Mouse (Mus musculus): ENCODE data around the gene Cnpy1. TPM values are rescaled to one million over a fixed set of nuclear protein-coding genes. Genes with fewer than 3 reads are reported as not detected.

Cnpy1 gene
- polyA plus RNA-seq, 1 experiment from 2014 or later: not detected

- Histone ChIP-seq H3K4me2 (no peak overlapping the region), H3K36me3 (no peaks in the 10 kb centered on the region)
- 75% methylated on average over 5 of the region's 5 CpGs for WGBS
These were observed 6.7 kb downstream of the Cnpy1 start for GRCm38 (mm10) chr5:28238876-28239275.

GRCm38 (mm10) chr5:28238152-28238551 lies 7.5 kb downstream of the Cnpy1 start:
- H3K36me3 ChIP-seq: no peaks in the 10 kb centered on the region
- no peak overlapping the region for H3K27ac ChIP-seq
- no peaks in the 10 kb centered on the region for H3K27me3 ChIP-seq
- 26% methylated on average over 4 of the region's 4 CpGs for WGBS
- no peaks in the 10 kb centered on the region for H3K9me3 ChIP-seq (replicated peaks)
- H3K4me1 ChIP-seq (replicated peaks): peaks cover 10% of the 10 kb centered on the region
- no peak overlapping the region for H3K4me3 ChIP-seq
- ATAC-seq (replicated peaks; ENCODE audit: insufficient number of reproducible peaks, insufficient read depth, low FRiP score, low read depth): no peak
- H3K4me2 ChIP-seq: no peak overlapping the region
- no peak overlapping the region for H3K9ac ChIP-seq

More at GRCm38 (mm10) chr5:28238876-28239275, 6.7 kb downstream of the Cnpy1 start:
- Histone ChIP-seq H3K9me3 (replicated peaks) (no peaks in the 10 kb centered on the region), H3K27ac (no peak overlapping the region), H3K4me1 (replicated peaks) (peaks cover 10% of the 10 kb centered on the region), H3K4me3 (no peak overlapping the region), H3K27me3 (no peaks in the 10 kb centered on the region), H3K9ac (no peak overlapping the region)
- ATAC-seq (replicated peaks; ENCODE audit: insufficient number of reproducible peaks, insufficient read depth, low FRiP score, low read depth): no peak

GRCm38 (mm10) chr5:28237715-28238114 lies 7.9 kb downstream of the Cnpy1 start:
- no peaks in the 10 kb centered on the region for H3K27me3 ChIP-seq
- no peaks in the 10 kb centered on the region for H3K36me3 ChIP-seq
- WGBS: 66% methylated on average over 2 of the region's 2 CpGs
- no peak overlapping the region for H3K4me2 ChIP-seq
- H3K9ac ChIP-seq: no peak overlapping the region
- peaks cover 10% of the 10 kb centered on the region for H3K4me1 ChIP-seq (replicated peaks)
- H3K4me3 ChIP-seq: no peak overlapping the region
- no peaks in the 10 kb centered on the region for H3K9me3 ChIP-seq (replicated peaks)
- no peak for ATAC-seq (replicated peaks; ENCODE audit: insufficient number of reproducible peaks, insufficient read depth, low FRiP score, low read depth)
- H3K27ac ChIP-seq: no peak overlapping the region

DNA sequence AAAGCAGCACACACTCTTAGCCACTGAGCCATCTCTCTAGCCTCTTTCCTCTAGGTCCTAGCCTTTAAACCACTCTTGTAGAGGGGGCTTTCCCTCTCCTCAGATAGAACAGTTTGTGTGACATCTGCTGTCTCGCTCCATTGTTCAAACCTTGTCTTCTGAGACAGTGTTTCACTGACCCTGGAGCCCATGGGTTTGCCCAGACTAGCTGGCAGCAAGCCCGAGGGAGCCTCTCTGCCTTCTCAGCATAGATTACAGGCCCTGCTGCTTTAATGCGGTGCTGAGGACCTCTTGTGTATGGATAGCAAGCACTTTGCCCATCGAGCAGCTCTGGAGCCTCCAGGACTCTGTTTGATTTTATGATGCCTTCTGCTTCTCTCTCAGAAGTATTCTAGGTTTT lies 8.6 kb downstream of the Cnpy1 start:
- Histone ChIP-seq H3K27ac (no peak overlapping the region), H3K36me3 (no peaks in the 10 kb centered on the region), H3K27me3 (no peaks in the 10 kb centered on the region), H3K4me2 (no peak overlapping the region), H3K4me3 (no peak overlapping the region), H3K9ac (no peak overlapping the region), H3K4me1 (replicated peaks) (peaks cover 10% of the 10 kb centered on the region), H3K9me3 (replicated peaks) (no peaks in the 10 kb centered on the region)
- WGBS: 33% methylated on average over 4 of the region's 4 CpGs
- no peak for ATAC-seq (replicated peaks; ENCODE audit: insufficient number of reproducible peaks, insufficient read depth, low FRiP score, low read depth)

DNA sequence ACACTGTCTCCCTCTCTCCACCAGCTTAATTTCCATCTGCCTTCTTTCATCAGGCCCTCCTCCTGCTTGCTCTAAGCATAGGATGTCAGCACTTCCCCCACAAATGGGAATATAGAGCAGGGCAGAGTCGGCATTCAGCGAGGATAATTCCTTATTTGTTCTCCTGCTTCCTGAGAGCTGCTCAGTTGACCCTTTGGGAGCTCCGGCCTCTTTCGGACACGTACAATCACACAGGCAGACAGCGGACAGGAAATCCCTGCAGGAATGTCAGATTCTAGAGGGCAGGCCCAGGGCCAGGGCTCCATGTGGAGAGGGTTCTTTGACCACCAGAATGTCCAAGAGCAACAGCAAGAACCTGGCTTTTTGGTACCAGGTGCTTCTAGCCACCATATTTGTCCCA lies 9.5 kb downstream of the Cnpy1 start:
- Histone ChIP-seq H3K4me3 (no peak overlapping the region), H3K27ac (0 out of 2 replicates have a peak overlapping the region, but pooled peaks have one; percentile 37), H3K9ac (no peak overlapping the region), H3K27me3 (no peaks in the 10 kb centered on the region), H3K4me1 (replicated peaks) (peaks cover 10% of the 10 kb centered on the region), H3K4me2 (no peak overlapping the region), H3K36me3 (no peaks in the 10 kb centered on the region), H3K9me3 (replicated peaks) (no peaks in the 10 kb centered on the region)
- 32% methylated on average over 6 of the region's 6 CpGs for WGBS
- ATAC-seq (replicated peaks; ENCODE audit: insufficient number of reproducible peaks, insufficient read depth, low FRiP score, low read depth): peak; percentile 53; the same call in 1 of the 2 replicates

- Histone ChIP-seq H3K27me3 (no peaks in the 10 kb centered on the region; the same call in 1 of the 2 replicates), H3K27ac (no peak overlapping the region), H3K4me2 (no peak overlapping the region), H3K9ac (no peak overlapping the region), H3K36me3 (no peaks in the 10 kb centered on the region), H3K4me3 (no peak overlapping the region), H3K9me3 (replicated peaks) (no peaks in the 10 kb centered on the region), H3K4me1 (replicated peaks) (peaks cover 9% of the 10 kb centered on the region)
- 71% methylated on average over 3 of the region's 3 CpGs for WGBS
- ATAC-seq (replicated peaks; ENCODE audit: insufficient number of reproducible peaks, insufficient read depth, low FRiP score, low read depth): no peak
These were observed 13.5 kb downstream of the Cnpy1 start for GRCm38 (mm10) chr5:28232101-28232500.

DNA sequence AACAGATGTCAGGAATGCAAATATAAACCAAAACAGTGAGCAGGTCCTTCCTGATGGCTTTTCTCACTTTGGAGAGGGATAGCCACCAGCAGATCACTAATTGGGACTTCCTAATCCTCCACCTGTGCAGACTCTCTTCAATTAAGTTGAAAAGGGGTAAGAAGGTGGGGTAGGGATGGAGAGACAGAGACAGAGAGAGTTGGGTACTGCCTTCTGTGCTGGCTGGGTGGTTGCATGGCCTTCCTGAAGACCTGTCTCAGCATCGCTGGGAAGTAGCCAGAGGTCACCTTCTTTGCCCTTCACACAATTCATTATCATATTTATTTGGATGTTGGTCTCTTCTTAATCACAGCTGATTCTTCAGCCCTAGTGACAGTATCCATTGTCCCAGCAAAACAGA lies 26.0 kb downstream of the Cnpy1 start:
- Histone ChIP-seq H3K36me3 (no peaks in the 10 kb centered on the region), H3K9me3 (replicated peaks) (no peaks in the 10 kb centered on the region), H3K4me2 (no peak overlapping the region), H3K9ac (no peak overlapping the region), H3K4me3 (no peak overlapping the region), H3K27me3 (peaks cover 14% of the 10 kb centered on the region), H3K27ac (no peak overlapping the region), H3K4me1 (replicated peaks) (no peaks in the 10 kb centered on the region)
- no peak for ATAC-seq (replicated peaks; ENCODE audit: insufficient number of reproducible peaks, insufficient read depth, low FRiP score, low read depth)
- 77% methylated on average over 1 of the region's 1 CpGs for WGBS

DNA sequence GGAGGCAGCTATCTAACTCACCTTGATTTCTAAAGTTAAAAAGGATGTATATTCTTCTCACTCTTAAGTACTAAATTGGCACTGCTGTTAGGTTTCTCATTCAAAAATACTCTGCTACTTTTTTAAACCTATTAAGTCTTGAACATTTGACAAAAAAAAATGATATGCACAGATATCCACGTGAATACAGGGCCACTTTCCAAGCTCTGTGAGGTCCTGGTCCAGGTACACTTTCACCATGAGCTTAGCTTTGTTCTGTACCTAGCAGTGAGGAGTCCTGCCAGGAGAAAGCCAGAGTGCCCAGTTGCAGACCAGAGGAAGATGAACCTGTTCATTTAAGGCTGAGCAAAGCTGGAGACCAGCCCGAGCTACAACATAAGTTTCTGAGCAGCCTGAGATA lies 32.2 kb downstream of the Cnpy1 start:
- no peak overlapping the region for H3K27ac ChIP-seq
- no peaks in the 10 kb centered on the region for H3K9me3 ChIP-seq (replicated peaks)
- no peaks in the 10 kb centered on the region for H3K36me3 ChIP-seq
- no peak overlapping the region for H3K4me3 ChIP-seq
- 46% methylated on average over 2 of the region's 2 CpGs for WGBS
- no peak overlapping the region for H3K4me2 ChIP-seq
- H3K9ac ChIP-seq: no peak overlapping the region
- peaks cover 74% of the 10 kb centered on the region for H3K27me3 ChIP-seq
- H3K4me1 ChIP-seq (replicated peaks): peaks cover 8% of the 10 kb centered on the region
- no peak for ATAC-seq (replicated peaks; ENCODE audit: insufficient number of reproducible peaks, insufficient read depth, low FRiP score, low read depth)

DNA sequence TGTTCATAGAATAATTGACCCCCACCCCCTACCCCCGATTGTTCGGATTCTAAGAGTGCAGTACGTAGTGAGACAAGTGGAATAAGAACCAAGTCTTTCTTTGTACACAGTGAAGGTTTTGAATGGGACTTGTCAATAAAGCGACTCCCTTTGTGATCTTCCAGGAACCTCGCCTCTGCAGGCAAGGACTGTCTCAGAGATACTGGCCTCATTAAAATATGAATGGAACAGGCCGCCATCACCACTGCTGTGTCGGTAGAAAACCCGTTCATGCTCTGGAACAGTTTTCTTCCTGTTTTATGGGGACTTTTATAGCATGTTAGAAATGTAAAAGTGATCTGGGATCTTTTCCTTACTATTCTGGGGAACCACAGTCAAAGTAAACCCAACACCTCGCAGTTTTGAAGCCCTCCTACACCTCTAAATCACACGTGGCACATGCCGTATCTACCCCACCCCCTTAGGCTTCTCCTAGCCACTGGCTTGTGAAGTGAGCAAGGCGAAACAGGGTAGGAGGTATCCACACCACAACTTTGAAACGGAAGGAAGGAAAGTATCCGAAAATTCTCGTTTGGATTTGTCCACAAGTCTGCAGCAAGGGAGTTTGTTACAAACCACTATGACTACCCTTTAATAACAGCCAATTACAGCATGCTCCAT lies 33.8 kb downstream of the Cnpy1 start:
- Histone ChIP-seq H3K27ac (no peak overlapping the region), H3K27me3 (peaks cover 88% of the 10 kb centered on the region), H3K4me2 (no peak overlapping the region), H3K9ac (no peak overlapping the region), H3K4me3 (no peak overlapping the region), H3K4me1 (replicated peaks) (peaks cover 8% of the 10 kb centered on the region), H3K36me3 (no peaks in the 10 kb centered on the region), H3K9me3 (replicated peaks) (no peaks in the 10 kb centered on the region)
- WGBS: 4% methylated on average over 15 of the region's 15 CpGs
- ATAC-seq (replicated peaks; ENCODE audit: insufficient number of reproducible peaks, insufficient read depth, low FRiP score, low read depth): no peak

- Histone ChIP-seq H3K9me3 (replicated peaks) (no peaks in the 10 kb centered on the region), H3K4me1 (replicated peaks) (peaks cover 8% of the 10 kb centered on the region), H3K4me2 (peak overlapping the region; percentile 66; the same call in 1 of the 2 replicates), H3K27me3 (peaks cover 92% of the 10 kb centered on the region), H3K9ac (no peak overlapping the region), H3K4me3 (peak overlapping the region; percentile 44; the same call in 1 of the 2 replicates), H3K27ac (no peak overlapping the region), H3K36me3 (no peaks in the 10 kb centered on the region)
- WGBS: 3% methylated on average over 29 of the region's 29 CpGs
- no peak for ATAC-seq (replicated peaks; ENCODE audit: insufficient number of reproducible peaks, insufficient read depth, low FRiP score, low read depth)
These were observed 34.7 kb downstream of the Cnpy1 start for GRCm38 (mm10) chr5:28210591-28211550.

DNA sequence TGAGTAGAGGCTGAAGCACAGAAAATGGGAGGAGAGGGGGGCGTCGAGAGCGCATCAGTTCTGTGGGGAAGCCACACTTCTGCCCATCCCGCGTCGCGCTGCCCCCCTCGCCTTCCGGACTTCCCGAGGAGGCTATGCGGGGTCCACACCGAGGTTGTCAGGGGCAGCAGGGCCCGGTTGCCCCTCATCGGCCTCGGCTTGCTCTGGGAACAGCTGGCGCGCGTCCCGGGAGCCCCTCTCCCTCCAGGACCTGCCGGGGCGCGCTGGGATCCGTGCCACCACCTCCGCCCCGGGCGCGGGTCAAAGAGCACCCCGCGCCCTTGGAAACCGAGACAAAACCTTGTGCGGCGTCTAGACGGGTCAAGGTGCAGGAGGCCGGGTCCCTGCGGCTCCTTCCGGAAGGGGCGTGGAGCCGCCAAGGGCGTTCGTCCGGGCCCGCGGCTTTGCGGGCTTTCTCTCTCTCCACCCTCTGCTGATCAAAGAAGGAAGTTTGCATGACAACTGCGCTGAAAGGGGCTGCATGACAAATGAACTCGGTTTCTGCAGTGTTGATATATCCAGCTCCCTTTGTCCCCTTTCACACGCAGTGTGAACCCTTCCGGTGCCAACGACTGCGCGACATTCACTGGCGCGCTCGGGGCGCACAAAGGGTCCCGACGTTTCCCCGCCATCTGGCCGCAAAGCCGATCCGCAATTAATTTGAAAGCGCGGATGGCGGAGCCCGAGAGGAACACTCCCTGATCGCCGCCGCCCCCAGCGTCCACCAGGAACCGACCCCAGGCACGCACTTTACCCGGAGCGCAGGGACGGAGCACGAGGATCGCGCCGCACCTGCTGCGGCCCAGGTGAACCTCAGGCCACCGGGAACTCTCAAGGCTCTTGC lies 35.8 kb downstream of the Cnpy1 start:
- Histone ChIP-seq H3K27ac (no peak overlapping the region), H3K36me3 (no peaks in the 10 kb centered on the region), H3K4me2 (peak overlapping the region; percentile 66), H3K9me3 (replicated peaks) (no peaks in the 10 kb centered on the region), H3K4me1 (replicated peaks) (peaks cover 8% of the 10 kb centered on the region), H3K27me3 (peaks cover 92% of the 10 kb centered on the region), H3K4me3 (peak overlapping the region; percentile 44), H3K9ac (no peak overlapping the region)
- under 1% methylated on average over 80 of the region's 80 CpGs for WGBS
- no peak for ATAC-seq (replicated peaks; ENCODE audit: insufficient number of reproducible peaks, insufficient read depth, low FRiP score, low read depth)
